Mouse (Mus musculus): ENCODE results near the gene Alg9. TPM values are rescaled to one million over a fixed set of nuclear protein-coding genes. Genes with fewer than 3 reads are reported as not detected.

The Alg9 gene
- polyA plus RNA-seq (2014; fragmentation: Illumina TruSeq; extraction: RNeasy Lipid Tissue Mini Kit (QIAGEN cat#74804); ENCODE audit: low read depth, low replicate concordance) = 7.4 TPM

GRCm38 (mm10) chr9:50774991-50775612, at the start of gene Alg9, which contains the start of gene 1110032A03Rik:
TSS of gene Alg9 (plus strand) at chr9:50775019.
TSS of gene 1110032A03Rik (minus strand) at chr9:50775520.

GRCm38 (mm10) chr9:50738914-50739870, 35.6 kb upstream of the Alg9 start, which contains the start of gene Dixdc1:
TSS of gene Dixdc1 (minus strand) at chr9:50739517.

GRCm38 (mm10) chr9:50746214-50746677, 28.6 kb upstream of the Alg9 start, which contains the start of gene 2310030G06Rik:
TSS of gene 2310030G06Rik (minus strand) at chr9:50746536.

GRCm38 (mm10) chr9:50751323-50751722, 23.5 kb upstream of the Alg9 start, which contains the start of gene Cryab:
TSS of gene Cryab (plus strand) at chr9:50751325.

GRCm38 (mm10) chr9:50752054-50752602, 22.7 kb upstream of the Alg9 start, which contains the start of gene Hspb2:
TSS of gene Hspb2 (minus strand) at chr9:50752354.

GRCm38 (mm10) chr9:50768107-50769002, 6.5 kb upstream of the Alg9 start, which contains the start of gene Fdxacb1:
TSS of gene Fdxacb1 (plus strand) at chr9:50768236.

GRCm38 (mm10) chr9:50845081-50845480, 70.3 kb downstream of the Alg9 start, which contains the start of gene Ppp2r1b:
TSS of gene Ppp2r1b (plus strand) at chr9:50845301.

Other genes with a start within 250 kb of the Alg9 start
- 267 TPM for gene Pts, start 246.3 kb upstream of the Alg9 start, polyA plus RNA-seq (2014; fragmentation: Illumina TruSeq; extraction: RNeasy Lipid Tissue Mini Kit (QIAGEN cat#74804); ENCODE audit: low read depth, low replicate concordance)
- gene Il18, start 220.2 kb upstream of the Alg9 start, polyA plus RNA-seq (2014; fragmentation: Illumina TruSeq; extraction: RNeasy Lipid Tissue Mini Kit (QIAGEN cat#74804); ENCODE audit: low read depth, low replicate concordance) = 9.1 TPM
- gene Bco2, start 219.8 kb upstream of the Alg9 start, polyA plus RNA-seq (2014; fragmentation: Illumina TruSeq; extraction: RNeasy Lipid Tissue Mini Kit (QIAGEN cat#74804); ENCODE audit: low read depth, low replicate concordance) = 13.1 TPM
- gene Tex12, start 213.7 kb upstream of the Alg9 start, polyA plus RNA-seq (2014; fragmentation: Illumina TruSeq; extraction: RNeasy Lipid Tissue Mini Kit (QIAGEN cat#74804); ENCODE audit: low read depth, low replicate concordance) = not detected
- gene Sdhd, start 171.2 kb upstream of the Alg9 start, polyA plus RNA-seq (2014; fragmentation: Illumina TruSeq; extraction: RNeasy Lipid Tissue Mini Kit (QIAGEN cat#74804); ENCODE audit: low read depth, low replicate concordance) = 501 TPM
- gene Timm8b, start 171.1 kb upstream of the Alg9 start, polyA plus RNA-seq (2014; fragmentation: Illumina TruSeq; extraction: RNeasy Lipid Tissue Mini Kit (QIAGEN cat#74804); ENCODE audit: low read depth, low replicate concordance) = 186 TPM
- 11.1 TPM for gene Pih1d2, start 157.7 kb upstream of the Alg9 start, polyA plus RNA-seq (2014; fragmentation: Illumina TruSeq; extraction: RNeasy Lipid Tissue Mini Kit (QIAGEN cat#74804); ENCODE audit: low read depth, low replicate concordance)
- gene Nkapd1, start 157.6 kb upstream of the Alg9 start, polyA plus RNA-seq (2014; fragmentation: Illumina TruSeq; extraction: RNeasy Lipid Tissue Mini Kit (QIAGEN cat#74804); ENCODE audit: low read depth, low replicate concordance) = 70.3 TPM
- gene Dlat, start 115.2 kb upstream of the Alg9 start, polyA plus RNA-seq (2014; fragmentation: Illumina TruSeq; extraction: RNeasy Lipid Tissue Mini Kit (QIAGEN cat#74804); ENCODE audit: low read depth, low replicate concordance) = 252 TPM
- 14.0 TPM for gene Dixdc1, start 35.5 kb upstream of the Alg9 start, polyA plus RNA-seq (2014; fragmentation: Illumina TruSeq; extraction: RNeasy Lipid Tissue Mini Kit (QIAGEN cat#74804); ENCODE audit: low read depth, low replicate concordance)
- 80.6 TPM for gene 2310030G06Rik, start 28.5 kb upstream of the Alg9 start, polyA plus RNA-seq (2014; fragmentation: Illumina TruSeq; extraction: RNeasy Lipid Tissue Mini Kit (QIAGEN cat#74804); ENCODE audit: low read depth, low replicate concordance)
- 43.4 TPM for gene Cryab, start 23.7 kb upstream of the Alg9 start, polyA plus RNA-seq (2014; fragmentation: Illumina TruSeq; extraction: RNeasy Lipid Tissue Mini Kit (QIAGEN cat#74804); ENCODE audit: low read depth, low replicate concordance)
- not detected for gene Hspb2, start 22.7 kb upstream of the Alg9 start, polyA plus RNA-seq (2014; fragmentation: Illumina TruSeq; extraction: RNeasy Lipid Tissue Mini Kit (QIAGEN cat#74804); ENCODE audit: low read depth, low replicate concordance)
- gene Fdxacb1, start 6.8 kb upstream of the Alg9 start, polyA plus RNA-seq (2014; fragmentation: Illumina TruSeq; extraction: RNeasy Lipid Tissue Mini Kit (QIAGEN cat#74804); ENCODE audit: low read depth, low replicate concordance) = 8.9 TPM
- 164 TPM for gene 1110032A03Rik, start 501 bp downstream of the Alg9 start, polyA plus RNA-seq (2014; fragmentation: Illumina TruSeq; extraction: RNeasy Lipid Tissue Mini Kit (QIAGEN cat#74804); ENCODE audit: low read depth, low replicate concordance)
- gene Ppp2r1b, start 70.3 kb downstream of the Alg9 start, polyA plus RNA-seq (2014; fragmentation: Illumina TruSeq; extraction: RNeasy Lipid Tissue Mini Kit (QIAGEN cat#74804); ENCODE audit: low read depth, low replicate concordance) = 39.4 TPM
- gene Sik2, start 234.1 kb downstream of the Alg9 start, polyA plus RNA-seq (2014; fragmentation: Illumina TruSeq; extraction: RNeasy Lipid Tissue Mini Kit (QIAGEN cat#74804); ENCODE audit: low read depth, low replicate concordance) = 21.3 TPM

Data from kidney, adult 10 weeks (tissue).